Mouse (Mus musculus) lung, postnatal 0 days (tissue): Measurements from ENCODE around the gene Dapk2.

Experiments used
- CTCF ChIP-seq: IDR thresholded peaks from 2 replicates; pipeline ENCODE4 v1.5.1; 2016; ENCODE audit warnings: antibody characterized with exemption, mild to moderate bottlenecking
- EP300 ChIP-seq: IDR thresholded peaks from 2 replicates; pipeline ENCODE4 v1.6.1; 2016; ENCODE audit warnings: antibody characterized with exemption, mild to moderate bottlenecking, control low read depth

DNA sequence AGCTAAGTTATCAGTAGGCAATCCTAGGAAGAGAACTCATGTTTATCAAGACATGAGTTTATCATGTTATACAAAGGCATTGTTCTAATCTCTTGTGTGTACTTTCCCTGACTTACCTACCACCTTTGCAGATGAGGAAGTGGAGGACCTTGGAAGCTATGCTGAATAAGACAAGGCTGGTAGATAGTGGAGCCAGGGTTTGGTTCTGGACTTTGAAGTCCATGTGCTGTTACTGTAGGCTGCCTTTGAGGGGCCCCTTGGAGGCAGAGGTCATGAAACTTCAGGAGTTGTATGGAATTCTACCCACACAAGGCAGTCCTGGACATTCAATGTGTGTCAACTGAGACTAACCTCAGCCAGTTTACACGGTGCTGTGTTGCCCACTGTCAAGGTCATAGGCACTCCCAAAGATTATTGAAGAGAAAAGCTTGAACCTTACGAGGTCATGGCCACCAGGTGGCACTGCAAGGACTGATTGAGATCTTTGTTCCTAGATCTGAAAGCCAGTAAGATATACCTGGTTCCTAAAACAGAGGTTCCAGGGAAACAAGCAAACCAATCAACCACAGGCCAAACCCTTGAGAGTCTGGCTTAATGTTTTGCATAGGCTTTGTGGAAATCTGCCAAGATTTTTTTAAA is 125.7 kb downstream of the Dapk2 start:
- TF ChIP-seq EP300 (no peak), CTCF (peak; percentile 79)
